Mouse (Mus musculus): ENCODE data around the gene Diras2.

GRCm38 (mm10) chr13:52566777-52567176 lies 35.7 kb upstream of the Diras2 start:
- TF ChIP-seq CTCF (IDR thresholded peaks at IDR 0.05; ENCODE audit: low read depth) (no peak), EP300 (optimal IDR thresholded peaks at IDR 0.05) (no peak)

Measured in stomach, postnatal 0 days (tissue).